Mouse (Mus musculus) layer of hippocampus, postnatal 14 days (tissue): Measurements from ENCODE around the gene Gnb1. TPM values are rescaled to one million over a fixed set of nuclear protein-coding genes. Genes with fewer than 3 reads are reported as not detected.
"Not testable (repeated sequence)": the region's sequence is repeated elsewhere in the genome, so short reads cannot be mapped to it uniquely, and the experiment has no call there.

Experiments used
- DNase-seq, 2 experiments: peaks; one replicate each; pipeline ENCODE4 v3.0.0; 2021 to 2022; ENCODE audit warnings: low spot score in 2 of 2, mixed read lengths in 1 of 2
- total RNA-seq, 2 experiments: library from RNA; stranded (reverse); gene quantifications; 2 replicates each; pipeline ENCODE4 v1.2.3; 2021

The Gnb1 gene
- total RNA-seq, 2 experiments from 2014 or later, result 855 to 871 TPM

- DNase-seq, result no peak
Observed at GRCm38 (mm10) chr4:155529294-155529693, 38.1 kb downstream of the Gnb1 start.

GRCm38 (mm10) chr4:155549993-155550392 lies 58.8 kb downstream of the Gnb1 start:
- no peak for DNase-seq

- no peak for DNase-seq
Observed at GRCm38 (mm10) chr4:155550446-155550845, 59.3 kb downstream of the Gnb1 start.

- DNase-seq, result no peak
Observed at GRCm38 (mm10) chr4:155551073-155551472, 59.9 kb downstream of the Gnb1 start.

GRCm38 (mm10) chr4:155552917-155553532 lies 61.9 kb downstream of the Gnb1 start:
- no peak for DNase-seq

- no peak for DNase-seq
Observed at GRCm38 (mm10) chr4:155554880-155555279, 63.7 kb downstream of the Gnb1 start.

- DNase-seq, result no peak
Observed at GRCm38 (mm10) chr4:155555464-155555863, 64.3 kb downstream of the Gnb1 start.

GRCm38 (mm10) chr4:155559454-155559853 lies 68.3 kb downstream of the Gnb1 start:
- DNase-seq, result no peak

- no peak for DNase-seq
Observed at GRCm38 (mm10) chr4:155560932-155561331, 69.8 kb downstream of the Gnb1 start.

- DNase-seq, result no peak
Observed at GRCm38 (mm10) chr4:155561661-155562442, 70.7 kb downstream of the Gnb1 start, which contains the start of gene Nadk. Nadk (plus strand) TSS chr4:155562378.

- DNase-seq, result peak; percentile 37 to 52
Observed at GRCm38 (mm10) chr4:155562725-155563399, 71.7 kb downstream of the Gnb1 start.

GRCm38 (mm10) chr4:155563400-155564231 lies 72.5 kb downstream of the Gnb1 start:
- peak; percentile 91 to 96 for DNase-seq

GRCm38 (mm10) chr4:155564315-155565069 lies 73.3 kb downstream of the Gnb1 start:
- peak; percentile 23 to 64 for DNase-seq

GRCm38 (mm10) chr4:155566555-155566954 lies 75.4 kb downstream of the Gnb1 start:
- DNase-seq, result no peak

- DNase-seq, result no peak
Observed at GRCm38 (mm10) chr4:155568170-155568569, 77.0 kb downstream of the Gnb1 start.

- DNase-seq, result no peak
Observed at GRCm38 (mm10) chr4:155568632-155569370, 77.6 kb downstream of the Gnb1 start.

- DNase-seq, result no peak
Observed at GRCm38 (mm10) chr4:155569818-155570217, 78.7 kb downstream of the Gnb1 start.

GRCm38 (mm10) chr4:155570315-155570714 lies 79.2 kb downstream of the Gnb1 start:
- DNase-seq, result not testable (repeated sequence)

GRCm38 (mm10) chr4:155571442-155571841 lies 80.3 kb downstream of the Gnb1 start:
- no peak for DNase-seq

- DNase-seq, result no peak
Observed at GRCm38 (mm10) chr4:155573155-155573554, 82.0 kb downstream of the Gnb1 start.
